Mouse (Mus musculus) olfactory bulb, adult 2 months (tissue): ENCODE measurements around the gene Hvcn1.

ENCODE experiments used
- CTCF ChIP-seq: fragments of 200-500 bp; IDR thresholded peaks from 2 replicates; pipeline ENCODE4 v1.5.1; 2012; ENCODE audit warnings: low read depth, mild to moderate bottlenecking, low read length, moderate library complexity; ENCODE audit not compliant: insufficient read depth
- POLR2A ChIP-seq: fragments of 200-500 bp; IDR thresholded peaks from 2 replicates; pipeline ENCODE4 v1.6.1; 2012; ENCODE audit warnings: mild to moderate bottlenecking, low read depth, low read length, moderate library complexity; ENCODE audit not compliant: insufficient read depth

DNA sequence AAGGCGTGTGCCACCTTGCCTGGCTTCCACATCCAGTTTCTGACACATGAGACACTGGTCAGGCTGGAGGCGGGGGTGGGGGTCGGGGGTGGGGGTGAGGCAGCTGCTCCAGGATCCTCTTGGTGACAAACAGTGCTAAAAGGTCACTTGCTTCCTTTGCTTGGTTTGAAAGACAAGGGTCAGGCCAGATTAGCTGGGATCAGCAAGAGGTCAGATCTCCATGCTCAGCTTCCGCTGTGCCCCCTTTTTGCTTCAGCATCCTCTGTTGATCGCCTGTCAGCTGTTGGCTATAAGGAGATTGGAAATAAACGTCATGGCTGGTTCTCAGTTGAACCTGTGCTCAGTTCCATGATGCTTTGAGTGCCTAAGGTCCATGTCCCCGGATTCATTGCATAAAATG, 16.1 kb upstream of the Hvcn1 start:
- TF ChIP-seq CTCF (no peak), POLR2A (no peak)
